Mouse (Mus musculus) spleen, postnatal 36 days (tissue): ENCODE data around the gene Sin3b.
"Not testable (repeated sequence)": the region's sequence is repeated elsewhere in the genome, so short reads cannot be mapped to it uniquely, and the experiment has no call there.

Experiments
- DNase-seq, 2 experiments: peaks; one replicate each; pipeline ENCODE4 v3.0.0; 2022; ENCODE audit warnings: low spot score in 2 of 2, mixed read lengths in 1 of 2

The Sin3b gene

DNA sequence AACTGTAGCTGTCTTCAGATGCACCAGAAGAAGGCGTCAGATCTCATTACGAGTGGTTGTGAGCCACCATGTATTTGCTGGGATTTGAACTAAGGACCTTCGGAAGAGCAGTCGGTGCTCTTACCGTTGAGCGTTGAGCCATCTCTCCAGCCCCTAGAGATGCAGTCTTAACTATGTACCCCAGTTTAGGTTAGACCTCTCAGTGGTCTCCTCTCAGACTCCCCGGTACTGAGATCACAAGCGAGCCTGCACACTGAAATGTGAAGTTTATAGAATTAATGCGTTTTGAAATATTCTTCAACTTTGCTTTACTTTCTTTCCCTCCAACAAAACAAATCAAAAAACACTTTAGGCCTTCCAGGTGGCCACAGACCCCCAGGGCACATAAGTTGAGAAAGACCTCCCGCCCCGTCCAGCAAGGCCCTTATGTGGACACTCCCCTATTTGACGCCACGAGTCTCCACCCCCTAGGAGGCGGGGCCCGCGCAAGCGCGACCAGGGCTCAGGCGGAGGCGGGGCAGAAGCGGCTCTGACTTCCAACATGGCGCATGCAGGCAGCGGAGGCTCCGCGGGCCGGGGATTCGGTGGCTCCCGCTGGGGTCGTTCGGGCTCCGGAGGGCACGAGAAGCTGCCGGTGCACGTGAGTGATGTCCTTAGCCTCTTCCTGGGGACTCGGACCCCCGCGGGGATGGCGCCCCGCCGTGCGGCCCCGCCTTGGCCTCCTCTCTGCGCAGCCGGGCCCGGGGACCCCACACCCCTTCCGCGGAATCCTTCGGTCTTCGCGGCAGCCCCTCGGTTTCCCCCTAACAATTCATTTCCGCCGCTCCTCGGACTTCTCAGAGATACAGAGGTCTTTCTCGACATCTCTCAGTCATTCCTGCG is at the start of gene Sin3b:
Gene Sin3b, plus strand, starts transcription at position 517 of the 882 bp plus-strand sequence.
- DNase-seq: peak; percentile 93 to 94

GRCm38 (mm10) chr8:72674184-72674583 is 48.9 kb upstream of the Sin3b start:
- DNase-seq: no peak

- no peak for DNase-seq
Observed at GRCm38 (mm10) chr8:72676436-72676835, 46.6 kb upstream of the Sin3b start.

GRCm38 (mm10) chr8:72676844-72677243 is 46.2 kb upstream of the Sin3b start:
- DNase-seq: not testable (repeated sequence)

DNA sequence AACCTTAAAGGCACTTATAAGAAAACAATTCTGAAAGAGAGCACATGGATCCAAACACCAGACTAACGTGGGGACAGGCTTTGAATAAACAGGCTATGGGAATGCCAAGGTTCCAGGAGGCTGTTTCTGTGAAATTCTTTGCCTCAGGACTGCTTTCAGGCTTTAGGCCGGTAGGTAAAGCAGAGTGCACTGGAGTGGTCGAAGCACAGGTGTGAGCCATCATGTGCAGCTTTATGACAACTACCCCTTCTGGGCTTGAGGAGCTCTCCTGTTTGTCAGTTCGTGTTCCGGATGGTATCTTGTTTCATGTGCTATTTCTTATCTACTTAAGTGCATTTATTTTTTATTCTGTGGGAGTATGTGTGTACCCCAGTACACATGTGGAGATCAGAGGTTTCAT is 45.8 kb upstream of the Sin3b start:
- no peak for DNase-seq

GRCm38 (mm10) chr8:72680133-72680532 is 43.0 kb upstream of the Sin3b start:
- DNase-seq: peak in 1 of 2 experiments; percentile 11

DNA sequence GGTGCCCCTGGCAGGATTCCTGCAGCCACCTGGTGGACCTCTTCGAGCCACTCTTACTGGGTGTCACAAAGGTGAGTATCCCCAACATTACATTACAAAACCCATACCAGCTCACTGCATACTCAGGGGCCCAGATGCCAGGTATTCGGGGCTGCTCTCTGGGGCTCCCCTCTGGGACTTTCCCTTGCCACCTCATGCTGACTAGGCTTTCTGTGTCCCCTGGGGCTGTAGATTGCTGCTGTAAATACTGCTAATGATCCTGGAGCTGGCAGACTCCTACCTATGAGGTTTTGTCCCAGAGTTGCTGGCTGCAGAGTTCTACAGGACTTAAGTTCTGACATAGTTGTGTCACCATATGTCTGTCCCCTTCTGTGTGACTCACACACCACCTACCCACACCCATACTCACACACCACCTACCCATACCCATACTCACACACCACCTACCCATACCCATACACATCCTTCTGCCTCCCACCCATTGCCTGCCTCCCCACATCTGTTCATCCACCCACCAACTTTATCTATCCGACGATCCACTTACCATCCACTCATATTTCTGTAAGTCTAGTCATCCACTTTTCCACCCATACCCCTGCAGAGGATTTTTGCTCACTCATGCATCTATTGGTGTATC is 40.9 kb upstream of the Sin3b start:
- DNase-seq: no peak

- no peak for DNase-seq
Observed at GRCm38 (mm10) chr8:72683010-72683521, 40.0 kb upstream of the Sin3b start.

- not testable (repeated sequence) for DNase-seq
Observed at GRCm38 (mm10) chr8:72683572-72684099, 39.4 kb upstream of the Sin3b start.

DNA sequence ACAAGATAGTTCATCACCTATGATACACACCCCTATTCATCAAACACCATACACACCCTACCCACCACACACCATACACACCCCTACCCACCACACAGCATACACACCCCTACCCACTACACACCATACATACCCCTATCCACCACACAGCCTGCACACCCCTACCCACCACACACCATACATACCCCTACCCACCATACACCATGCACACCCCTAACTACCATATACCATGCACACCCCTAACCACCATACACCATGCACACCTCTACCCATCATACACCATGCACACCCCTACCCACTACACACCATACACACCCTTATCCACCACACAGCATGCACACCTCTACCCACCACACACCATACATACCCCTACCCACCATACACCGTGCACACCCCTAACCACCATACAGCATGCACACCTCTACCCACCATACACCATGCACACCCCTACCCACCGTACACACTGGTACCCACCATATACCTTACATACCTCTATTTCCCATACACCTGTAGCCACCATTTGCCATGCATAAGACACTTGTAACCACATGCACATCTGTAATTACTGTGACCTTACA is 24.6 kb upstream of the Sin3b start:
- no peak for DNase-seq

DNA sequence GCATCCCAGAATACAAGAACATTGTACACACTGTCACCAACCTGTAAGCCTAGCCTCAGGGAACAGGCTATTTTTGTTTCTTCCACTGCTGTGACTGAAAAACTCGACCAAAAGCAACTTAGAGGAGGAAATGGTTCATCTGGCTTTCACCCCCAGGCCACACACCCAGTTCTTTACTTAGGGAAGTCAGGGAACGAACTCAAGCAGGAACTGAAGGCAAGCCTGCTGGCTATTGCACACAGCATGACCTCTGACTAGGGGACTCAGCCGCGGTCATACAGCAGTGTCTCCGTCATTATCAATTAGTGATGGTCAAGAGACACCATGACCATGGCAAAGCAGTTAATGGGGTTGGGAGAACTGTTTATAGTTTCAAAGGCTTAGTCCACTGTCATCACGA is 10.5 kb upstream of the Sin3b start:
- no peak for DNase-seq

GRCm38 (mm10) chr8:72716594-72716993 is 6.5 kb upstream of the Sin3b start:
- no peak for DNase-seq

DNA sequence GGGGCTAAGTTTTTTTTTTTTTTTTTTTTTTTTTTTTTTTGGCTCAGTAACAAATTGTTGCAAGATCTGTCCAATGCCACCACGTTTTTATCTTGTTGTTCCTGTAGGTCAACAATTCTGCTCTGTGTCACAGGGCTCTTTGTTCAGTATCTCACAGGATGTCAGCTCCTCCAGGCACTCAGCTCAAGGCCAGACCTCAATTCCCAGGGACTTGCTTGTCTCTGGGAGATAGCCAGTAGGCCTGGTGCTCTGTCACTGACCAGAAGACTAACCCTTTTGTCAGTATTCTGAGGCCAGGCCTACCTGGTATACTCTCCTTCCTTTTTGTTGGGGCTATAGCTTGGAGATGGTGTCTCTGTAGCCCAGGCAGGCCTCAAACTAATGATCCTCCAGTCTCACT is 2.5 kb upstream of the Sin3b start:
- no peak for DNase-seq

DNA sequence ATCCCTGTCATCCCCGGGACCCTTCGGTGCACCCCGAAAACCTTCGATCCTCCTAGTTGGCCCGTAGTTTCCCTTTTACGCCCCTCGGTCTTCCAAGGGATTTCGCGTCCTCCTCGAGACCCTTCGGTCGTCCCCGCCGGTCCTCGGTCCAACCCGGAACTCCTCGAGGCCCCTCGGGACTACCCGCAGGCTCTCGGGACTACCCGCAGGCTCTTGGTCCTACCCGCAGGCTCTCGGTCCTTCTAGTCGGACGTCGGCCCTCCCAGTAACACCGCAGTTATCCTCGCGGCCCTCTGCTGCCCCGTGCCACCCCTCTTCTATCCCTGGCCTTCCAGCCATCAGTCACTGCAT is 541 bp downstream of the Sin3b start:
- peak in 1 of 2 experiments; percentile 17 for DNase-seq

DNA sequence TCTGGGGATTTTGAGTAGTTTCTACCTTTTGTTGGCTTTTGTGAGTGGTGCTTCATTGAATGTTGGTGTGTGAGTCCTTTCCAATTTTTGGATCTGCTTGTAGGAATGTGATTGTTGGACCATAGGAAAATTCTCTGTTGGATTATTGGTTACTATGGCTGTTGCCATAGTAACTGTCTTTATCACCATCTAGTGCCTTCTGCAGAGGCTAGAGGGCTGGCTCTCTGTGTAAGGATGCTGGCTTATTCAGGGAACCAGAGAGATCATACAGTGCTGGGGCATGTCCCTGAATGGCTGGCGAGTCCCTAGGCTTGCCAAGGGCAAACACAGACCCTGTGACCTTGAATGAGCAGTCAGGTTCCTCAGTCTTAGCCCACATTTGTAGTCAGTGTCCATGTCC is 5.6 kb downstream of the Sin3b start:
- no peak for DNase-seq

DNA sequence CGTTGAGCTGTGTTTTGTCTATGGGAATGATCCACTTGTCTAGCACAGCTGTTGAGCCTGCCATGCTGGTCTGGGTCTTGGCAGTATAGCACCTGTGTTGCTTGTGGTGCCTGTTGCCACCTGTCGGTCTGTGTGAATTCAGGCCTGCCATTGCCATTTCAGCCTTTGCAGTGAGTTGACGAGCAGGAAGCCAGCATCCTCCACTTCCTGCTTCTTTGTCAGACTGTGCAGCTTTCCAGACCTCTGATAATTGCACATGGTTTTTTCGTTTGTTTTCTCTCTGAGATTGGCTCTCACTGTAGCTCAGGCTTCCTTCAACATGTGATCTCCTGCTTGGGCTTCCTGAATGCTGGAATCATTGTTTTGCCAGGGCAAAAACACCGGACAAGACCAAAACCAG is 11.9 kb downstream of the Sin3b start:
- DNase-seq: no peak

- DNase-seq: no peak
Observed at GRCm38 (mm10) chr8:72736868-72737267, 13.8 kb downstream of the Sin3b start.

GRCm38 (mm10) chr8:72746061-72746460 is 23.0 kb downstream of the Sin3b start:
- peak in 1 of 2 experiments; percentile 27 for DNase-seq

- no peak for DNase-seq
Observed at GRCm38 (mm10) chr8:72749846-72750245, 26.8 kb downstream of the Sin3b start.

- no peak for DNase-seq
Observed at GRCm38 (mm10) chr8:72750266-72750665, 27.2 kb downstream of the Sin3b start.

DNA sequence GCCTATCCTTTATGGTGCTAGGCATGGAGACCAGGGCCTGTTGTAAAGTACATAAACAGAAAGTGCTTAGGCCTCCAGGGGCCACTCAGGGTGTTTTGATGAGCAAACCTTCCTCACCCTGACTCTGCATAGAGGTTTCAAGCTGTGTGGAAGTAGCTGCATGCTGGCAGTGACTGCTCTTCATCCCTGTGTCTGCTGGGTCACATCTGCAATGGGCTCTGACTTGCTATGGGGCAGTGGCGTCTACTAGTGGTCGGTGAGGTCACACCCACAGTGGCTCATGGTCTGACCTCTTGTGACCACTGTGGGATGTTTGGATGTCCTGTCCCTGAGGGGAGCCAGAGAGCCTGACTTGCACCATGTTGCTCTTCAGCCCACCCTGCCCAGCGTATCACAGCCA is 28.0 kb downstream of the Sin3b start:
- no peak for DNase-seq

- no peak for DNase-seq
Observed at GRCm38 (mm10) chr8:72752289-72752688, 29.2 kb downstream of the Sin3b start.
